Mouse (Mus musculus): ENCODE measurements around the gene Rsad2. TPM values are rescaled to one million over a fixed set of nuclear protein-coding genes. Genes with fewer than 3 reads are reported as not detected.

Gene Rsad2
- polyA plus RNA-seq, 1 experiment from 2014 or later, result 52.5 TPM

GRCm38 (mm10) chr12:26452951-26453350 is 3.3 kb downstream of the Rsad2 start:
- Histone ChIP-seq H3K27ac (ENCODE audit: low read depth) (0 out of 2 replicates have a peak overlapping the region, but pooled peaks have one; percentile 4), H3K4me1 (ENCODE audit: insufficient read depth) (peaks cover 26% of the 10 kb centered on the region), H3K9me3 (ENCODE audit: low read length) (no peaks in the 10 kb centered on the region), H3K36me3 (replicated peaks; ENCODE audit: insufficient read depth, low read length) (peaks cover 49% of the 10 kb centered on the region), H3K9ac (replicated peaks) (no peak overlapping the region), H3K4me2 (ENCODE audit: low read depth, low read length) (peak overlapping the region; percentile 72), H3K4me3 (ENCODE audit: low read depth, low read length) (peak overlapping the region; percentile 57), H3K27me3 (ENCODE audit: insufficient read depth, low read length) (no peaks in the 10 kb centered on the region)
- ATAC-seq (no peak), DNase-seq (no peak)
- no peak for TF ChIP-seq CTCF (IDR thresholded peaks at IDR 0.05; ENCODE audit: low read depth)
- TF ChIP-seq EP300 (IDR thresholded peaks at IDR 0.05; ENCODE audit: low read depth), result no peak
- 19% methylated on average over 4 of the region's 4 CpGs for WGBS (ENCODE audit: insufficient replicate concordance)

- no peak for TF ChIP-seq EP300 (IDR thresholded peaks at IDR 0.05; ENCODE audit: low read depth)
- TF ChIP-seq CTCF (IDR thresholded peaks at IDR 0.05; ENCODE audit: low read depth), result no peak
- 0% methylated on average over 1 of the region's 1 CpGs for WGBS (ENCODE audit: insufficient replicate concordance)
- H3K4me3 ChIP-seq (ENCODE audit: low read depth, low read length), result 0 out of 2 replicates have a peak overlapping the region, but pooled peaks have one; percentile 57
- H3K36me3 ChIP-seq (replicated peaks; ENCODE audit: insufficient read depth, low read length), result peaks cover 58% of the 10 kb centered on the region
- H3K9ac ChIP-seq (replicated peaks), result no peak overlapping the region
- no peak for ATAC-seq
- H3K27ac ChIP-seq (ENCODE audit: low read depth), result no peak overlapping the region
- H3K4me2 ChIP-seq (ENCODE audit: low read depth, low read length), result peak overlapping the region; percentile 72
- peaks cover 24% of the 10 kb centered on the region for H3K4me1 ChIP-seq (ENCODE audit: insufficient read depth)
- no peaks in the 10 kb centered on the region for H3K27me3 ChIP-seq (ENCODE audit: insufficient read depth, low read length)
- no peak for DNase-seq
- H3K9me3 ChIP-seq (ENCODE audit: low read length), result no peaks in the 10 kb centered on the region
Measured at GRCm38 (mm10) chr12:26451150-26451549, 5.1 kb downstream of the Rsad2 start.

GRCm38 (mm10) chr12:26449483-26449882 is 6.8 kb downstream of the Rsad2 start:
- H3K4me3 ChIP-seq (ENCODE audit: low read depth, low read length), result no peak overlapping the region
- DNase-seq, result no peak
- no peak overlapping the region for H3K27ac ChIP-seq (ENCODE audit: low read depth)
- H3K4me1 ChIP-seq (ENCODE audit: insufficient read depth), result peaks cover 19% of the 10 kb centered on the region
- H3K36me3 ChIP-seq (replicated peaks; ENCODE audit: insufficient read depth, low read length), result peaks cover 72% of the 10 kb centered on the region
- H3K9ac ChIP-seq (replicated peaks), result no peak overlapping the region
- no peak overlapping the region for H3K4me2 ChIP-seq (ENCODE audit: low read depth, low read length)
- no peak for ATAC-seq
- no peak for TF ChIP-seq EP300 (IDR thresholded peaks at IDR 0.05; ENCODE audit: low read depth)
- TF ChIP-seq CTCF (IDR thresholded peaks at IDR 0.05; ENCODE audit: low read depth), result no peak
- no peaks in the 10 kb centered on the region for H3K27me3 ChIP-seq (ENCODE audit: insufficient read depth, low read length)
- WGBS (ENCODE audit: insufficient replicate concordance), result 80% methylated on average over 2 of the region's 2 CpGs
- no peaks in the 10 kb centered on the region for H3K9me3 ChIP-seq (ENCODE audit: low read length)

- WGBS (ENCODE audit: insufficient replicate concordance), result 79% methylated on average over 4 of the region's 4 CpGs
- H3K4me1 ChIP-seq (ENCODE audit: insufficient read depth), result peaks cover 5% of the 10 kb centered on the region; the same call in 1 of the 2 replicates
Measured at GRCm38 (mm10) chr12:26446377-26447045, 9.7 kb downstream of the Rsad2 start.

GRCm38 (mm10) chr12:26444511-26444910 is 11.7 kb downstream of the Rsad2 start:
- H3K9me3 ChIP-seq (ENCODE audit: low read length), result no peaks in the 10 kb centered on the region
- no peak overlapping the region for H3K9ac ChIP-seq (replicated peaks)
- H3K4me3 ChIP-seq (ENCODE audit: low read depth, low read length), result no peak overlapping the region
- ATAC-seq (no peak), DNase-seq (no peak)
- peaks cover 48% of the 10 kb centered on the region for H3K36me3 ChIP-seq (replicated peaks; ENCODE audit: insufficient read depth, low read length)
- 79% methylated on average over 2 of the region's 2 CpGs for WGBS (ENCODE audit: insufficient replicate concordance)
- no peak overlapping the region for H3K4me2 ChIP-seq (ENCODE audit: low read depth, low read length)
- no peaks in the 10 kb centered on the region for H3K27me3 ChIP-seq (ENCODE audit: insufficient read depth, low read length)
- no peaks in the 10 kb centered on the region for H3K4me1 ChIP-seq (ENCODE audit: insufficient read depth)
- H3K27ac ChIP-seq (ENCODE audit: low read depth), result no peak overlapping the region
- TF ChIP-seq CTCF (IDR thresholded peaks at IDR 0.05; ENCODE audit: low read depth) (no peak), EP300 (IDR thresholded peaks at IDR 0.05; ENCODE audit: low read depth) (no peak)

More at GRCm38 (mm10) chr12:26446377-26447045, 9.7 kb downstream of the Rsad2 start:
- no peaks in the 10 kb centered on the region for H3K9me3 ChIP-seq (ENCODE audit: low read length)
- H3K4me2 ChIP-seq (ENCODE audit: low read depth, low read length), result no peak overlapping the region
- no peak for TF ChIP-seq CTCF (IDR thresholded peaks at IDR 0.05; ENCODE audit: low read depth)
- no peak for TF ChIP-seq EP300 (IDR thresholded peaks at IDR 0.05; ENCODE audit: low read depth)
- DNase-seq (no peak), ATAC-seq (no peak)
- H3K36me3 ChIP-seq (replicated peaks; ENCODE audit: insufficient read depth, low read length), result peaks cover 63% of the 10 kb centered on the region
- no peak overlapping the region for H3K27ac ChIP-seq (ENCODE audit: low read depth)
- no peak overlapping the region for H3K4me3 ChIP-seq (ENCODE audit: low read depth, low read length)
- no peaks in the 10 kb centered on the region for H3K27me3 ChIP-seq (ENCODE audit: insufficient read depth, low read length)
- no peak overlapping the region for H3K9ac ChIP-seq (replicated peaks)

GRCm38 (mm10) chr12:26444054-26444453 is 12.2 kb downstream of the Rsad2 start:
- 0% methylated on average over 2 of the region's 2 CpGs for WGBS (ENCODE audit: insufficient replicate concordance)
- peaks cover 44% of the 10 kb centered on the region for H3K36me3 ChIP-seq (replicated peaks; ENCODE audit: insufficient read depth, low read length)
- no peak overlapping the region for H3K4me2 ChIP-seq (ENCODE audit: low read depth, low read length)
- H3K27me3 ChIP-seq (ENCODE audit: insufficient read depth, low read length), result no peaks in the 10 kb centered on the region
- H3K4me3 ChIP-seq (ENCODE audit: low read depth, low read length), result no peak overlapping the region
- peak; percentile 71 for DNase-seq
- no peaks in the 10 kb centered on the region for H3K9me3 ChIP-seq (ENCODE audit: low read length)
- H3K27ac ChIP-seq (ENCODE audit: low read depth), result no peak overlapping the region
- TF ChIP-seq EP300 (IDR thresholded peaks at IDR 0.05; ENCODE audit: low read depth) (no peak), CTCF (IDR thresholded peaks at IDR 0.05; ENCODE audit: low read depth) (peak; percentile 78)
- no peak for ATAC-seq
- no peaks in the 10 kb centered on the region for H3K4me1 ChIP-seq (ENCODE audit: insufficient read depth)
- no peak overlapping the region for H3K9ac ChIP-seq (replicated peaks)

Measured in liver, postnatal 0 days (tissue).